Mouse (Mus musculus) olfactory bulb, adult 2 months (tissue): ENCODE results near the gene Hamp2. TPM values are rescaled to one million over a fixed set of nuclear protein-coding genes. Genes with fewer than 3 reads are reported as not detected.
A peak's percentile ranks its signal among the peaks of the same experiment; 100 is the strongest.
"Not testable (repeated sequence)": the region's sequence is repeated elsewhere in the genome, so short reads cannot be mapped to it uniquely, and the experiment has no call there.

Source experiments
- H3K27ac ChIP-seq: fragments of 200-500 bp; 2 replicates; pipeline ENCODE4 v1.5.1; 2012; ENCODE audit warnings: low read depth, low read length; ENCODE audit not compliant: insufficient read depth
- H3K4me1 ChIP-seq: fragments of 200-500 bp; 2 replicates; pipeline ENCODE4 v1.6.1; 2012; ENCODE audit warnings: low read length; ENCODE audit not compliant: control insufficient read depth, insufficient read depth
- H3K4me3 ChIP-seq: fragments of 200-500 bp; 2 replicates; pipeline ENCODE4 v1.5.1; 2012; ENCODE audit warnings: mild to moderate bottlenecking, low read depth, low read length, moderate library complexity; ENCODE audit not compliant: insufficient read depth
- CTCF ChIP-seq: fragments of 200-500 bp; IDR thresholded peaks from 2 replicates; pipeline ENCODE4 v1.5.1; 2012; ENCODE audit warnings: low read depth, mild to moderate bottlenecking, low read length, moderate library complexity; ENCODE audit not compliant: insufficient read depth
- POLR2A ChIP-seq: fragments of 200-500 bp; IDR thresholded peaks from 2 replicates; pipeline ENCODE4 v1.6.1; 2012; ENCODE audit warnings: mild to moderate bottlenecking, low read depth, low read length, moderate library complexity; ENCODE audit not compliant: insufficient read depth
- WGBS: fragments of 180-500 bp; shearing (Covaris S2); methylation state at CpG from one replicate; pipeline ENCODE4 v1.1.7; 2018; 5-methylcytosine and 5-hydroxymethylcytosine counted together
- polyA plus RNA-seq: library from polyadenylated mRNA; stranded (reverse); fragments of >200 nt; gene quantifications from 2 replicates; pipeline ENCODE4 v1.2.4, GENCODE M21; 2012; ENCODE audit warnings: low replicate concordance; ENCODE audit not compliant: missing spikeins, insufficient read depth, insufficient read length

Gene Hamp2
- polyA plus RNA-seq, 1 experiment = not detected

DNA sequence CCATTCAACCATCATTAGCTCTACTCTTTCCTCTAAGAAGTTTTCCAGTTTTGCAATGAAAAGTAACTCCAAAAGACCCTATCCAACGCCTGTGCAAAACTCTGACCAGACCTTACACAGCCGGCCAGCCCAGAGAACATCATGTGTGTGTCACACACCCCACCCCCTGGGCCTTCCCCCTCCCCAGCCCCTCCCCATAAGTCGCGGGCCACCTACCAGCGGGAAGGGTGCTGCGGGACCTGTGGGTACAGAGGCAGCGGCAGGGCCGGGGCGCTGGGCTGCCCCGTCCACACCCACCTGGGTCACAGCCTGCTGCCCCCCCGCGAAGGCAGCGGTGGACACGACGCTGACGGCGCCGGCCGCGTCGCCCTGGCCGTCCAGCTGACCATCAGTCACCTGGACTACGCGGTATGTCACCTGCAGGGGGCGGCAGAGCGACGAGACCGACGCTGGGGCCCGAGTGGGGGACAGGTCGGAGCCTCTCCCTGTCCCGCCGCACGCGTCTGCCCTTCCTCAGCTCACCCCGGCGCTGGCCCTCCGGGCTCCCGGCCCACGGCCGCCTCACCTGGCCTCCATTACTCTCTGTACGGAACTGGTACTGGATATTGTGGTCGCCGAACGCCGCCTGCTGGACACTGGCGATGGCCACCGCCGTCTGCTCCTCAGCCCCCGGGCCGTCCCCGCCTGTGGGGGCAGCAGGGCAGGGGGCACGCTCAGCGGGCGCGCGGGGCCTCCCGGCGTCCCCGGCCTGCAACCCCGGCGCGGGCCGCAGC, 31.3 kb upstream of the Hamp2 start:
- Histone ChIP-seq H3K4me3 (peak overlapping the region; percentile 100), H3K4me1 (peaks cover 35% of the 10 kb centered on the region), H3K27ac (peak overlapping the region; percentile 88)
- TF ChIP-seq POLR2A = no peak
- TF ChIP-seq CTCF = peak; percentile 95
- under 1% methylated on average over 63 of the region's 64 CpGs for WGBS

GRCm38 (mm10) chr7:30954971-30955520, 30.6 kb upstream of the Hamp2 start:
- no peak for TF ChIP-seq CTCF
- TF ChIP-seq POLR2A = no peak
- Histone ChIP-seq H3K27ac (no peak overlapping the region), H3K4me1 (peaks cover 35% of the 10 kb centered on the region), H3K4me3 (no peak overlapping the region)
- WGBS = 49% methylated on average over 12 of the region's 12 CpGs

DNA sequence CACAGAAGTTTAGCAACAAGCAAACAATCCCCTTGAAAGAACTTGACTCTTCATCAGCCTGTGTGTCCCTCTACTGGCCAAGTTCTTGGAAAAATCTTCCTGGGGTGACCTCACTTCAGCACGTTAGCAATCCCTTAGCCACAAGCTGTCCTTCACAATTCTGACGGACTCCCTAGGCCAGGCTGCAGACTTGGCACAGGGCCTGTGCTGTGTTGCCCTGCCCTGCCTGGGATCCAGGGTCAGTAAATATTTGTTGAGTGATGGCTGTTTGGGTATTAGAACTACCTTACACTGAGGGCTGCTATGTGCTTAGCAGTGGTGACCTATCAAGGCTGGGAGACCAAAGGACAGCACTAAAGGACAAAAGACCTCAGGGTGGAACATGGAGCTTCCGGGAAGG, 29.6 kb upstream of the Hamp2 start:
- Histone ChIP-seq H3K27ac (no peak overlapping the region), H3K4me1 (peaks cover 32% of the 10 kb centered on the region), H3K4me3 (no peak overlapping the region)
- WGBS = 63% methylated on average over 3 of the region's 3 CpGs
- TF ChIP-seq CTCF (no peak), POLR2A (no peak)

DNA sequence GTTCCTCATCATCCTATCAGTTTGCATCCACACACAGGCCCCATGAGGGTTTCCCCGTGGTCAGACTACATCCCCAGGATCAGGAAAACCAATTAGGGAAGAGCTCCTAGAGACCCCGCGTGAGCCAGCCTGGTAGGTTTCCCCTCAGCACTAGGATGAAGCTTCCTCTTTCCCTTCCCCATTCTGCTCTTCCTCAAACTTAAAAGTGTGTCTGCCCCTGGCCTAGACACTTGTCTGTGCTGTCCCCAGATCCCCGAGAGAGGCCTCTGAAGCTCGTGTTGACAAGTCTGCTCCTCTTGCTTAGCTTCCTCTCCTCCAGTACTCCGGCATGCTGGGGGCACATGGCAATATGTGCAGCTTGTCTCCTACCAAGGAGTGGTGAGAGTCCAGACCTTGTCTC, 29.0 kb upstream of the Hamp2 start:
- no peak for TF ChIP-seq CTCF
- no peak for TF ChIP-seq POLR2A
- peaks cover 27% of the 10 kb centered on the region for H3K4me1 ChIP-seq
- H3K27ac ChIP-seq = no peak overlapping the region
- 90% methylated on average over 6 of the region's 6 CpGs for WGBS
- H3K4me3 ChIP-seq = no peak overlapping the region

- Histone ChIP-seq H3K27ac (no peak overlapping the region), H3K4me1 (peaks cover 19% of the 10 kb centered on the region), H3K4me3 (no peak overlapping the region)
- TF ChIP-seq CTCF = no peak
- TF ChIP-seq POLR2A = no peak
- 93% methylated on average over 16 of the region's 16 CpGs for WGBS
Measured at GRCm38 (mm10) chr7:30952441-30953265, 28.2 kb upstream of the Hamp2 start.

DNA sequence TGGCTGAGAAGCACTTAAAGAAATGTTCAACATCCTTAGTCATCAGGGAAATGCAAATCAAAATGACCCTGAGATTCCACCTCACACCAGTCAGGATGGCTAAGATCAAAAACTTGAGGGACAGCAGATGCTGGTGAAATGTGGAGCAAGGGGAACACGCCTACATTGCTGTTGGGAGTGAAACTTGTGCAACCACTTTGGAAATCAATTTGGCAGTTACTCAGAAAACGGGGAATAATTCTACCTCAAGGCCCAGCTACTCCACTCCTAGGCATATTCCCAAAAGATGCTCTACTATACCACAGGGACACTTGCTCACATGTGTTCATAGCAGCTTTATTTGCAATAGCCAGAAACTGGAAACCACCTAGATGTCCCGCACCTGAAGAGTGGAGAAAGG, 25.4 kb upstream of the Hamp2 start:
- H3K27ac ChIP-seq, H3K4me3 ChIP-seq: not testable (repeated sequence)
- 89% methylated on average over 3 of the region's 3 CpGs for WGBS
- peaks cover 16% of the 10 kb centered on the region for H3K4me1 ChIP-seq

DNA sequence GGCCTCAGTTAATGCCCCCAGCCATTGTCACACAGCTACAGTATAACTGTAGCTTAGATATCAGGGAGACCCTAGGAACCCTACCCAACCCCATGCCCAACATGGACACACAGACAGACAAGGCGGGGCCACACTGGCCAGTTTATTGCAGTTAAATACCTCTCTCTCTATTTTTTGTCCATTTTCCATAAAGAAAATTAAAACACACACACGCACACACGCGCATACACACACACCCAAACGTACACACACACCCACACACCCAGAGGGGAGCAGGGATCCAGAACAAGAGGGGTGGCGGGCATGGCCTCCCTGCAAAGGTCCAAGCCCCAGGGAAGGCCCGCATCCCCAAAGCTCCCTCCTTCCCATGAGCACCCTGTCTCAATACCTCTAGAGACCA, 21.4 kb upstream of the Hamp2 start:
- Histone ChIP-seq H3K4me1 (no peaks in the 10 kb centered on the region), H3K27ac (no peak overlapping the region), H3K4me3 (no peak overlapping the region)
- 92% methylated on average over 7 of the region's 7 CpGs for WGBS
- TF ChIP-seq CTCF = no peak
- TF ChIP-seq POLR2A = no peak

- WGBS = 85% methylated on average over 7 of the region's 7 CpGs
- not testable (repeated sequence) for H3K4me3 ChIP-seq, H3K4me1 ChIP-seq
Measured at GRCm38 (mm10) chr7:30945466-30945865, 21.0 kb upstream of the Hamp2 start.

GRCm38 (mm10) chr7:30944706-30945105, 20.2 kb upstream of the Hamp2 start:
- WGBS = 57% methylated on average over 2 of the region's 2 CpGs
- not testable (repeated sequence) for H3K4me1 ChIP-seq, H3K27ac ChIP-seq, H3K4me3 ChIP-seq

More at GRCm38 (mm10) chr7:30945466-30945865, 21.0 kb upstream of the Hamp2 start:
- H3K27ac ChIP-seq = not testable (repeated sequence)
